Mouse (Mus musculus) intestine, postnatal 0 days (tissue): ENCODE measurements at regions not wholly inside any gene's neighbourhood (a gene's known extent, or its start where the extent isn't known, plus 50 kb on each side); places are given as distances from the start of the nearest gene placed in this dataset.

Source experiments
- ATAC-seq: fragments of 200-750 bp; cut with Nextera tagmentation; 2 replicates; pipeline ENCODE4 v1.8.0; 2017; ENCODE audit warnings: mild to moderate bottlenecking, moderate TSS enrichment, moderate library complexity
- H3K27ac ChIP-seq: fragments of 300-500 bp; sonication (generic); 2 replicates; pipeline ENCODE4 v1.5.1; 2014; ENCODE audit warnings: mild to moderate bottlenecking, low read depth, low read length, moderate library complexity
- H3K27me3 ChIP-seq: fragments of 300-500 bp; sonication (generic); replicated peaks from 2 replicates; pipeline ENCODE4 v1.6.1; 2014; ENCODE audit warnings: low read length, mixed read lengths; ENCODE audit not compliant: control insufficient read depth, insufficient read depth
- H3K36me3 ChIP-seq: fragments of 300-500 bp; sonication (generic); 2 replicates; pipeline ENCODE4 v1.6.1; 2014; ENCODE audit warnings: mild to moderate bottlenecking, moderate library complexity; ENCODE audit not compliant: control insufficient read depth, insufficient read depth
- H3K4me1 ChIP-seq: fragments of 300-500 bp; sonication (generic); replicated peaks from 2 replicates; pipeline ENCODE4 v1.6.1; 2014; ENCODE audit warnings: antibody characterized with exemption, low read length, mixed read lengths; ENCODE audit not compliant: control insufficient read depth, insufficient read depth
- H3K4me2 ChIP-seq: fragments of 300-500 bp; sonication (generic); replicated peaks from 2 replicates; pipeline ENCODE4 v1.6.1; 2014; ENCODE audit warnings: low read depth, mild to moderate bottlenecking, moderate library complexity
- H3K4me3 ChIP-seq: fragments of 300-500 bp; sonication (generic); 2 replicates; pipeline ENCODE4 v1.5.1; 2014; ENCODE audit warnings: low read depth, low read length
- H3K9ac ChIP-seq: fragments of 300-500 bp; sonication (generic); 2 replicates; pipeline ENCODE4 v1.6.1; 2014; ENCODE audit warnings: mild to moderate bottlenecking, low read depth, low read length
- H3K9me3 ChIP-seq: fragments of 300-500 bp; sonication (generic); 2 replicates; pipeline ENCODE4 v1.6.1; 2016; ENCODE audit warnings: mixed run types; ENCODE audit not compliant: control insufficient read depth
- CTCF ChIP-seq: sonication (generic); IDR thresholded peaks from 2 replicates; pipeline ENCODE4 v1.5.1; 2016; ENCODE audit warnings: low read depth, mild to moderate bottlenecking, control low read depth, antibody characterized with exemption, moderate library complexity
- WGBS: fragments of 180-500 bp; shearing (Covaris S2); extraction: QIAGEN DNeasy Blood & Tissue Kit; methylation state at CpG from one replicate; pipeline ENCODE4 v1.1.7; 2014; 5-methylcytosine and 5-hydroxymethylcytosine counted together

GRCm38 (mm10) chr17:31732176-31732880, 54.7 kb downstream of the Cryaa start:
- Histone ChIP-seq H3K4me2 (no peak overlapping the region), H3K4me1 (no peaks in the 10 kb centered on the region), H3K9me3 (no peaks in the 10 kb centered on the region), H3K27me3 (no peaks in the 10 kb centered on the region), H3K27ac (no peak overlapping the region), H3K9ac (no peak overlapping the region), H3K36me3 (no peaks in the 10 kb centered on the region), H3K4me3 (no peak overlapping the region)
- WGBS, result 92% methylated on average over 32 of the region's 32 CpGs
- no peak for TF ChIP-seq CTCF
- no peak for ATAC-seq

- no peak for TF ChIP-seq CTCF
- ATAC-seq, result no peak
- WGBS, result 57% methylated on average over 7 of the region's 7 CpGs
- H3K27me3 ChIP-seq, result no peaks in the 10 kb centered on the region
- no peak overlapping the region for H3K9ac ChIP-seq
- no peaks in the 10 kb centered on the region for H3K4me1 ChIP-seq
- H3K4me2 ChIP-seq, result no peak overlapping the region
- H3K4me3 ChIP-seq, result no peak overlapping the region
- no peak overlapping the region for H3K27ac ChIP-seq
- no peaks in the 10 kb centered on the region for H3K9me3 ChIP-seq
- no peaks in the 10 kb centered on the region for H3K36me3 ChIP-seq
Observed at GRCm38 (mm10) chr17:31734521-31734920, 56.9 kb downstream of the Cryaa start.

GRCm38 (mm10) chr17:31736716-31737115, 59.1 kb downstream of the Cryaa start:
- H3K4me2 ChIP-seq, result no peak overlapping the region
- H3K27me3 ChIP-seq, result no peaks in the 10 kb centered on the region
- no peaks in the 10 kb centered on the region for H3K36me3 ChIP-seq
- H3K27ac ChIP-seq, result no peak overlapping the region
- H3K4me1 ChIP-seq, result no peaks in the 10 kb centered on the region
- no peak for TF ChIP-seq CTCF
- WGBS, result 62% methylated on average over 6 of the region's 6 CpGs
- no peak for ATAC-seq
- no peak overlapping the region for H3K9ac ChIP-seq
- no peaks in the 10 kb centered on the region for H3K9me3 ChIP-seq
- no peak overlapping the region for H3K4me3 ChIP-seq

DNA sequence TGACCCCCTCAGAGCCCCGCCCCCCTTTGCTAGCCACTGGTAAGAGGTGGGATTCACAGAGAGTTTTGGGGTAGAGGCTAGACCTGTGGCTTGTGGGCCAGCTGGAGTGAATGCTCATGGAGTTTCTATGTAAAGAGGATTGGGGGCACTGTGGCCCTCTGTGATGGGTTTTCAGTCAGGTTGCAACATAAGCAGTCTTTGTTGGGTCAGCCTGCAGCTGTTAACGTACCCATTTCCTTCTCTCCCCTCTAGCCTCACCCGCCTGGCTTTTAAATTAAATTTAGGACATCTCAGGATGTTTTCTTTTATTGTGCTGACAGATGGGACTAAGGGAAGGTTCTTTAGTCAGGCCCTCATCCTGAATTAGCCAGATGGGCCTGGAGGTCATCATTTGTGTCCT, 60.6 kb downstream of the Cryaa start:
- TF ChIP-seq CTCF, result no peak
- Histone ChIP-seq H3K36me3 (no peaks in the 10 kb centered on the region), H3K4me2 (no peak overlapping the region), H3K9me3 (no peaks in the 10 kb centered on the region), H3K4me1 (no peaks in the 10 kb centered on the region), H3K4me3 (no peak overlapping the region), H3K27ac (no peak overlapping the region), H3K27me3 (no peaks in the 10 kb centered on the region), H3K9ac (no peak overlapping the region)
- no peak for ATAC-seq
- WGBS, result 74% methylated on average over 3 of the region's 3 CpGs

GRCm38 (mm10) chr17:31739586-31739985, 62.0 kb downstream of the Cryaa start:
- Histone ChIP-seq H3K27ac (no peak overlapping the region), H3K27me3 (no peaks in the 10 kb centered on the region), H3K4me3 (no peak overlapping the region), H3K4me2 (no peak overlapping the region), H3K36me3 (no peaks in the 10 kb centered on the region), H3K9me3 (no peaks in the 10 kb centered on the region), H3K4me1 (no peaks in the 10 kb centered on the region), H3K9ac (no peak overlapping the region)
- TF ChIP-seq CTCF, result no peak
- WGBS, result 77% methylated on average over 11 of the region's 11 CpGs
- no peak for ATAC-seq

DNA sequence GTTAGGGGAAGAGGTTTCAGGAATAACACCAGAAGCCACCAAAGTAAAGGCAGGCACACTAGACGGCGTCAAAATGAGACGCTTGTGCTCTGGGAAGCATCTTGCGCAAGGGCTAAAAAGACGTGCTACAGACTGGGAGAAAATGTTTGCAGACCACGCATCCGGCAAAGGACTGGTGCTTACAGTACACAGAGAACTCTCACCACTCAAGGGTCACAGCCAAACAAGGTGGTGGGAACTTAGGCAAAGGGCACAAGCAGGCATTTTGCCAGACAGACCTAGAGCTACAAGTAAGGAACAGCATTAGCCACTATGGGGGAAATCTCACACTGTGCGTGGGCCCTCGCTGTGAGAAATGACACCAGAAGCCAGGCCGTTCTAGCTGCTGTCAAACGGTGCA, 62.5 kb downstream of the Cryaa start:
- Histone ChIP-seq H3K4me1 (no peaks in the 10 kb centered on the region), H3K27ac (no peak overlapping the region), H3K27me3 (no peaks in the 10 kb centered on the region), H3K9me3 (no peaks in the 10 kb centered on the region), H3K36me3 (no peaks in the 10 kb centered on the region), H3K4me3 (no peak overlapping the region), H3K9ac (no peak overlapping the region), H3K4me2 (no peak overlapping the region)
- ATAC-seq, result no peak
- no peak for TF ChIP-seq CTCF
- WGBS, result 75% methylated on average over 11 of the region's 11 CpGs

GRCm38 (mm10) chr17:31743656-31744055, 66.0 kb downstream of the Cryaa start:
- no peak overlapping the region for H3K9ac ChIP-seq
- H3K27ac ChIP-seq, result no peak overlapping the region
- no peaks in the 10 kb centered on the region for H3K27me3 ChIP-seq
- 94% methylated on average over 4 of the region's 4 CpGs for WGBS
- H3K36me3 ChIP-seq, result no peaks in the 10 kb centered on the region
- ATAC-seq, result no peak
- H3K9me3 ChIP-seq, result no peaks in the 10 kb centered on the region
- H3K4me2 ChIP-seq, result no peak overlapping the region
- peaks cover 14% of the 10 kb centered on the region for H3K4me1 ChIP-seq
- TF ChIP-seq CTCF, result no peak
- H3K4me3 ChIP-seq, result no peak overlapping the region
